Mouse (Mus musculus) R1 (cell line): ENCODE data around the gene Dnajb13.

Experiments
- DNase-seq: peaks from one replicate; pipeline ENCODE4 v3.0.0-alpha.2; 2018; ENCODE audit warnings: low read depth, low spot score

Gene Dnajb13

DNA sequence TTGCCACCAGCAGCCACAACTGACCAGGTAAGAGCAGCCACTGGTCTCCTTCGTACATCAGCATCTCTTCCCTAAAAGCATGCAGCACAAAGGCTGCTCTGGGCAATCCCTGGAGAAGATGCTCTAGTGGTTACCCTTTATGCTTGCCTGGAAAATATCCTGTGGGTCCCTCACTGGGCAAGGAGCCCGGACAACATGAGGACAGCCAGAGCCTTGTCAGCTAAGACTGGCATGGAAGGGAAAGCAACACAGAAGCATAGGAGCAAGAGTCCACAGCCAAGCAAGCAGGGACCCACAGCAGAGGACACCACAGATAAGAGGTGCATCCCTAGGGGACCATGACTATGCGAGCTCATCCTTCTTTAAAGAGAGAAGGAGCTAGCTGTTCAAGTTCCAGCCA lies 54.9 kb downstream of the Dnajb13 start:
- DNase-seq = no peak

DNA sequence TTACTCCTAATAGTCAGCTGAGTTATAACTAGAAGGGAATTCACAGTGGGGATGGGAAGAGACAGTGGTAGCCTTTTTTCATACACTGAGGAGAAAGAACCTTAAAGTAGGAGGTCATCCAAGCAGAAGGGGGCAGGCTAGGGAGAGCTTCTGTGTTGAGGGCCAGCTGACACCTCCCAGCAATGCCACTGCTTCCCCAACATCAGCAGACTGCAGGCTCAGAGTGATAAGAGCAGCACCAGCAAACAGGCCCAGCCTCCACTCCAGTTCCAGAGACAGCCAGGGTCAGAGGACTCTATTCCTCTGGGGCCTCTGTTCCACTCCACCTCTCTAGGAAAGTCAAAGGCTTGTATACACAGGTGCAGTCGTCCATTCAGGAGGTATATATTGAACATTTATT lies 56.6 kb downstream of the Dnajb13 start:
- no peak for DNase-seq
